Mouse (Mus musculus) heart, postnatal 36 days (tissue): ENCODE results near the gene Stac. TPM values are rescaled to one million over a fixed set of nuclear protein-coding genes. Genes with fewer than 3 reads are reported as not detected.

Source experiments
- DNase-seq, 2 experiments: peaks; one replicate each; pipeline ENCODE4 v3.0.0; 2021 to 2022
- intact Hi-C: fragments of 180-260 bp; cut with DNase I; formaldehyde crosslinking; loops from one replicate; pipeline ENCODE4 v1.15.1; 2025
- total RNA-seq, 2 experiments: library from RNA; stranded (reverse); gene quantifications; 2 replicates each; pipeline ENCODE4 v1.2.3; 2021

Stac gene
- under 1 TPM; 0.28 to 0.35 TPM for total RNA-seq

DNA sequence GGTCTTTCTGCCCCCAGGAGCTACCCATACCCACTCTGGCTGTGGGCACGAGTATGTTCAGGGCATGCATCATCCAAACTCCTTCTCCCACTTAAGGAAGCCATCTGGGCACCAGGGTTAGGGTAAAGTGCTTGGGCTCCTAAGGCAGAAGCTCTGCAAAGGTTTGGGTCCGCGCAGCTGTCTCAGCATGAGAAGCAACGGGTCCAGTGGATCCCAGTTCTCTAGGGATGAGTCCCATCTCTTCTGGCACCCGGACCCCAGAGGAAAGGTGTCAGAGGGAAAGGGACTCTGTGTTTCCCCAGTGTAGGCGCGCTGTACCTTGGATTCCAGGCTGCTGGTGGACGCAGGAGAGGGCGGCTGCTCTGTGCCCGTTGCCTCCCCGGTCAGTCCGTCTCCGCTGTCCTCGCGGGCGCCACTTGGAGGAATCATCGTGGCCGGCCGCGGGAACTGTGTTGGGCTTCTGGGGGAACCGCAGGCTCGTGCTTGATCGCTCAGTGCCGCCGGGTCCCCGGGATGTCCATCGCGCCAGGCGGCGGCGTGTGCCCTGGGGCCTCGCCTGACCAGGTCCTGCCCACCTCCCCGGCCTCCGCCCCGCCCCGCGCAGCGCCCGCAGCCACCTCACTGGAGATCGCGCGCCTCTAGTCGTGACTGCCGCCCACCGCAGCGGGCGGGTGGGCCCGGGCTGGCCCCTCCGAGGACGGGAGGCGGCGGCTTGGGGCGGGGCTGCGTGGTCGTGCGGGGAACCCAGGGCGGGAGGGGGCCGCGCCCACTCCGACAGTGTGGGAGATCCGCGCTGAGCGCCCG lies at the start of gene Stac:
TSS of gene Stac (minus strand) at position 669 of the 804 bp plus-strand sequence.
- DNase-seq, result no peak
- intact Hi-C loops, result no loop called here

DNA sequence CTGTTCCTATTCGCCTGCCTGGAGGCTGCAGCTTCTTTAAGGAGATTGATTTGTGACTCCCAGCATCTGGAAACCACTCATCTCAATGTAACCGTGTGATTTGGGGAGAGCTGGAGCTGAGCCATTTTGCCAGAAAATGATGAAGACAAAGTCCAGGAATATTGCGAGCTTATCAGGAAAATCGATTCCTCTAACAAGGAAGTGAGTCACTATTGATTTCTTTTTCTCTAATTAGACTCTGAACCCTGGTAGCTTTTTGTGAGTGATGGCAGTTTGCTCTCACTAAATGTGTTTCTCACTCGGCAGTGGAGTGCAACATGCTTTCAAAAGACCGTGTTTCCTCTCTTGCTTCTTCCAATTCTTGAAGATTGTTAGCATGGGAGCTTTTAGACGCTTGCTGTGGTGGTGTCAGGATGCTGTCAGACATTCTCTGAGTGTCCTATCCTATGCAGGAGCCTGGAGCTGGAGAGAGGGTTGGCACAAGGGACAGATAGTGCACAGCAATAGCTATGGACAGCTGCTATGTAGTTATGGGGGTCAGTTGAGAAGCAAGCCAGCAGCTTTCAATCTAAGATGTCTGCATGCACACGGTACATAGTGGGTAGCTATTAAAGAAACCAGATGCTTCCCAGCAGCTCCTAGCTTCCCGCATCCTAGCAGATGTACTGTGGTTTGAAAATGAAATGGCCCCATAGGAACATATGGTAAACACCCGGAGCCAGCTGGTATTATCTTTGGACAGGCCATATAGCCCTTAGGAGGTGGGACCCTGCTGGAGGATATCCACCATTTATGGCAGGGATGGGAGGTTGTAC lies 49.5 kb upstream of the Stac start:
- intact Hi-C loops, result no loop called here
- DNase-seq, result no peak

DNA sequence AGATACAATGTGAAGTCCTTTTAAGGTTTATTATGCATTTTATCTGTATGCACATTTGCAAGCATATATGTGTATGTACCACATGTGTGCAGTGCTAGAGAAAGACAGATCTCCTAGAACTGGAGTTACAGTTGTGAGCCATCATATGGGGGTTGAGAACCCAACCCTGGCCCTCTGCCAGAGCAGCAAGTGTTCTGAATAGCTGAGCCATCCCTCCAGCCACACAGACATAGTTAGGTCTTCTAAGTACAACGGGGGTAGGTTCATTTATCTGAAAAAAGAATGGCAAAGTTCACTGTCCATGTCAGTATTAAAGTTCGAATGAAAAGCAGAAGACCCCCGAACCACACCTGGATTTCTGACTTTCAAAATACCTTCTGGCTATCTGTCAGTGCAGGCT lies 48.9 kb upstream of the Stac start:
- no peak for DNase-seq
- intact Hi-C loops, result no loop called here

DNA sequence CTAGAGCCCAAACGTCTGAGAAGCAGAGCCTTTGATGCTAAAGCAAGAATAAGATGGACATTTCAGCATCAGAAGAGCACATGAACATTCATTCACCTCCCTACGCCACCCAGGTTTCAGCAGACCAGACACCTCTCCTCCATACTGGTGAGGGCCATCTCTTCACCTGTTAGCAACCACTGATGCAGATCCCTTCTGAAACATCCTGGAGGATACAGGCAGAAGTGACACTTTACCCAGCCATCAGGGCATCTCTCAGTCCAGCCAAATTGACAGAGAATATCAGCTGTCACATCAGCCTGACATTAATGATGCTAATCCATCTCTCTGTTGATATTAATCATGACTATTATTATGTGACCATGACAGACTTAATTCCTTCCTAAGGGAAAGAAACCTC lies 47.6 kb upstream of the Stac start:
- no peak for DNase-seq
- intact Hi-C loops, result no loop called here

DNA sequence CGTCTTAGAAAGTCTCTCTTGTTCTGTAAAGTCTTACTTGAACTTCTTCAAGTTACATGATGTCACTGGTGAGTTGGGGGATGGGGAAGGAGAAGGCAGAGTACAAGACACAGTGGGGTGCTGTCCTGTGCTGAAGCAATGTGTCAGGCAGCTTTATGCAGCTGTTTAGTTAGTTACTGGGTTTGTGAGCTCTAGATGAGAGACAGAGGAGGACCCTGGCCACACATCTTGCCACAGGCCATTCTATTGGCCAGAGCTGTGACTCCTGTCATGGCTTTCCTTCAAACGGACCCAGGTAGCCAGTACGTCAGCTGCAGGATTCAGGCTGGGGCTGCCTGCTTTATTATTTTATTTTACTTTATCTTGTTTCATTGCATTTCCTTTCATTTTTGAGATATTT lies 45.8 kb upstream of the Stac start:
- intact Hi-C loops, result no loop called here
- no peak for DNase-seq

DNA sequence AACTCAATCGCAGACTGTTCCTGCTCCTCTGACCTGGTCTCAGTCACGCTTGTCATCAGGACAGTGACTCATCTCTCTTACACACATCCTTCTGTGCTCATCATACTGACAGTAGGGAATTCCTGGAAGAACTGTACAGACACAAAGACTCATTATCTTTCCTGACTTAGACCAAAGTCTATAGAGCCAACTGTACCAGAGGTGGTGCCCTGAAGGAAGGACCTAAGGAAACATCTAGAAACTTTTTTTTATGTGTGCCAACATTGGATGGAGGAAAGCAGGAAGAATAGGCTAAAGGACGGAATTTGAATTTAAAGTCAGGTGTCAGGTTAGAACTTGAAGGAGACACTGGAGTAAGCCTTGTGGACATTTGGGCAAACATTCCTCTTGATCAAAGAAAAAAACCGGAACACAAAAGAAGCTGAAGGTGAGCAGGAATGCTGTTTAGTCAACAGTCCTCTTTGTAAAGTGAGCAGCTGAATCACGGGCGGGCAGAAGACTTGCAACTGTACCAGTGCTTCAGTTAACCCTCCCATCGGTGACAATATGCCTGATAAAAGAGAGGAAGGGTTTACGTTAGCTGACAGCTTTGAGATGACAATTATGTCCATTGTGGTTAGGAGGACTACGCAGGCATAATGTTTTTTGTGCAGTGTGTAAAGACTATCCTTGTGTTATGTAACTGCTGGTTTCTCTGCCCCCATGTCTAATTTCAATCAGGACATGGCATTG lies 42.0 kb upstream of the Stac start:
- intact Hi-C loops, result no loop called here
- no peak for DNase-seq

DNA sequence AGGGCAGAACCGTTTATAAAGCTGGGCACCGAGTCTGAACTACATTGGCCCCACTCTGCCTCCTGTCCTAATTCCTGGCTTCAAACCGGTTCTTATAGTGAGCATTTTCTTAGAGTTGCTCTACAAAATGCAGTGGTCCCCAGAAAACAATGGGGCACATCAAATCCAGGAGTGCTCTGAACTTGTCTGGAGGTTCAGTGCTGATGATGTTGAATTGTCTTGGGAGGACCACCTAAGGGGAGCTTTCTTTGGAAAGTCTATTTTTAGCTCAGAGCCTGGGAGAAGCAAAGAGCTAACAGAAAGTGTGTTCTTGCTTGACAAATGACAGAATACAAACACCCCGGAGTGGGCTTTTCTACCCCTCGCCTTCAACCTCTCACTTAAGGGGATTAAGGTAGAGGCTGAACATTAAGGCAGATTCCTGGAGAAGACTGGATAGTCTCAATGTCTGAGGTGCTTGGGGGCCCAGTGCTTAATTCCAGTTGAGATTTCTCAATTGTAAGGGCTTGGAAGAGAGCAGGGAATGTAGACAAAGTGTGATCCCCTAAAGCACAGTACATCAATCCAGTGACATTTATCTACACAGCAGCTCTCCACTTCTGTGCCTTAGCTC lies 34.9 kb upstream of the Stac start:
- DNase-seq, result no peak
- intact Hi-C loops, result no loop called here

DNA sequence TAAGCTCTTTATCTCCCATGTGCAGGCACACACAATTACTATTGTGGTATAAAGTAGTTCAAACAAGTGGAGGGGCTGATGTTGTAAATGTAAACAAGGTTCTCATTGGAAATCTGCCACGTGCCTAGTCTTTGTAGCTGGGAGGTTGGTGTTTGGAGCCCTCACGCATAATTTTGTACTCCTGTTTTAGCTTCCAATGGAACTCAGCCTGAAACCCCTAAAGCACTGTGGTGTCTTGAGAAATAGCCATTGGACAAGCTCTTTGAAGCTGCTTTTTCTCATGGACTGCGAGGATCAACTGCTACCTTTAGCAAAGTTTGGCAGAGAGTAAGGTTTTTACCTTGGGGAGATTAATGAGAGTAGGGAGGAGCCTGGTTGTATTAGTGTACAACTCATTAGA lies 24.3 kb upstream of the Stac start:
- intact Hi-C loops, result no loop called here
- DNase-seq, result no peak

DNA sequence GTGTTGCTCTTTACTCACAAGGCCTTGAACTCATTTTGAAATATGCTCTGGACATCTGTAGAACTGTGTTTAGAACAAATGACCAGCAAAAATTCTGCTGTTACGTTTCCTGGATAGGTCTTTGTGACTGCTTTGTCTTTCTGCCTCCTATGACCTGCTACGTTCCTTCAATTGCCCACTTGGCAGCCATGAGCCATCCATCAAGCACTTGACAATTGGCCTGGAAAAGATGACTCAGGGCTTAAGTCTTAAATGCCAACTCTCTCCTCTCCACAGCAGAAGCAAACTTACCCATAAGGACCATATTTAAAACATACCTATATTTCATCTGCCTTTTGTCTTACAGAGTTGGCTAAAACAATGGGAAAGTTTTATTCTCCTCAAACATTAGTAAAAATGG lies 10.0 kb upstream of the Stac start:
- intact Hi-C loops, result no loop called here
- no peak for DNase-seq

DNA sequence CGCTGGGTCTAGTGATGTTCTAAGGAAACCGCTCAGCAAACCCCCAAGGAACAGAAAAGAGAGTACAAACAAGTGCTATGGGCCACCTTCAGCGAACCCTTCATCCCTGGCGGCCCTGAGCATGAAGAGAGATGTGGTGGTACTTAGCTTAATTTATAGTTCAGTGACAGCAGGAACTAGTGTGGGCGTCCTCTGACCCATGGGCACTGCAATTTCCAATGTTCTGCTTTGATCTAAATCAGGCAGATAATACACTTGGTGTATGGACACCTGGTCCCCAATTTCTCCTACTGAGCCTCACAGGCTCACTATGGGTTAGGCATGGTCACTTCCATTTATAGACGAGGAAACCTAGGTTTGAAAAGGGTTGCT lies 322 bp upstream of the Stac start:
- DNase-seq, result no peak
- intact Hi-C loops, result no loop called here

DNA sequence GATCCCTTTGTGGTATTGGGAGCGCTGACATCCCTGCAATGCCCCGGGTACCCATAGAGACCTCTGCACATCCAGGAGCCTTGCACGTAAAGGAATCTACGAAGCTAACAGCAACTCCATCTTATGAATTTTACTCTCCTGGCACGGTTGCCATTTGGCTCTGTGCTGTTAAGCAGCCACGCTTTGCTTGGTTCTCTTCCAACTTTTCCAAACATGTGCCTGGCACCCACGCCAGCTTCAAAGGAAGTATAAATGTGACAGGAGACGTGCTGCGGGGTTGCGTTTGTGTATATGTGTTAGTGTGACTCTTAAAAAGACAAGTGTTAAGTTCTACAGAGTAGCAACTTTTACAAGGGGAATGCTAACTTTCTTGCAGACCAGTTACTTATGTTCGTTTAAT lies 1.0 kb downstream of the Stac start:
- intact Hi-C loops, result no loop called here
- no peak for DNase-seq

DNA sequence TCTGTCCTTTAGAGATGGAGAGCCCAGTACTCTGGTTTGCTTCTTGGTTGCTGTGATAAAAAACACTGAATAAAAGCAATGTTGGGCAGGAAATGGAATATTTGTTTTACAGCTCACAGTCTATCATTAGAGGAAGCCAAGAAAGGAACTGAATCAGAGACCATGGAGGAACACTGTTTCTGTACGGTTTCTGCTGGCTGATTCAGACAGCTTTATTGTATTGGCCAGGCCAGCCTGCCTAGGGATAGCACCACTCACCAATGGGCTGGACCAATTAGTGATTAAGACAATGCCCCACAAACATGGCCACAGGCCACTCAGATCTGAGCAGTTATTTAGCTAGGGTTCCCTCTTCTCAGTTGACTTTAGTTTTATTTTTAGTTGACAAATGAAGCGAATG lies 6.0 kb downstream of the Stac start:
- DNase-seq, result no peak
- intact Hi-C loops, result no loop called here

DNA sequence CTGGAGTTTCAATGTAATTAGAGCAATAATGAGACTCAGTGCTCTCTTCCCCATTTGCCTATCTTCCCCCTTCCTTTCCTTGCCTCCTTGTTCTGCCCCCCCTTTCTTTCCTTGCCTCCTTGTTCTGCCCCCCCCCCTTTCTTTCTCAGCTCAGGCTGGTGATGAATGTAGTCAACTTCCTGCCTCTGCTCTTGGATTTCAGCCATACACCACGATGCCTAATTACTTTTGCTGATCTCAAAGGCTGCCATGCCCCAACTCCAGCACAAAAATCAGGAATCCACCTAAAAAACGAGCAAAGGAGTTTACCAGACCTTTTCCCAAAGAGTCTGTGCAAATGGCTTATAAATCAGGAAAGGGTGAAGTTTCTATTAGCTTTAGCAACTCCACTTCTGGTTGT lies 10.6 kb downstream of the Stac start:
- no peak for DNase-seq
- intact Hi-C loops, result no loop called here

DNA sequence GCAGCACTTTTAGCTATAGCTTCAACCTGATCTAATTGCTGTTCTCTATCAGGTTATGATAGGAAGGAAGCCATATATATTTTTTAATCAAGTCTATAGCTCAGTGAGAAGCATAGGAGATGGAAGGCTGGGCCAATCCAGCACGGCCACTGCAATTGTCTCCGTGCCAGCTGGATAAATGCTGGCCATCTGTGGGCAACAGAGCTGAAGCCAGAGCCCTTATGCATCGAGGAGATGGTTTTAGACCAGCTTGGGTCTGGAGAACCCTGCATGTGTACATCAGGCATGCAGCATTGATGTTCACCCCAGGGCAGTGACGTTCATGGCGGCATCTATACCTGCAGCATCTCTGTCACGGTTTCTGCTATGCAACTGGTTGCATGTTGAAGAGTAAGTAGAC lies 20.3 kb downstream of the Stac start:
- no peak for DNase-seq
- intact Hi-C loops, result no loop called here

DNA sequence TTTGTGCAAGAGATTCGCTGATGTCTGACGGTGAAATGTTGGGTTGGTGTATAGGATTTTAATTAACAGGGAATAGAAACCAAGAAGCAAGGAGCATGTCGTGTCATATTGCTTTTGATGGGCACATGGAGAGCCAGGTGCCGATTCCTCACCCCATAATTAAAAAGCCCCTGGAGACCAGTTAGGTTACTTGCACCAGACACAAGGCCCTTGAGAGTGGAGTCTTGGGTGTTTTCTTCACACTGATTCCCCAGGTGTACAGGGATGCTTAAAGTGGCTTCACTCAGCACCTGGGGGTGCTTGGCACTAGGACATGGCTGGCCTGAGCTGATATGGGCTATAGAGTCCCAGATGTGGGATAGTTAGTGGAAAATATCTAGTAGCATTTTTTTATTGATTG lies 35.1 kb downstream of the Stac start:
- intact Hi-C loops, result no loop called here
- no peak for DNase-seq

DNA sequence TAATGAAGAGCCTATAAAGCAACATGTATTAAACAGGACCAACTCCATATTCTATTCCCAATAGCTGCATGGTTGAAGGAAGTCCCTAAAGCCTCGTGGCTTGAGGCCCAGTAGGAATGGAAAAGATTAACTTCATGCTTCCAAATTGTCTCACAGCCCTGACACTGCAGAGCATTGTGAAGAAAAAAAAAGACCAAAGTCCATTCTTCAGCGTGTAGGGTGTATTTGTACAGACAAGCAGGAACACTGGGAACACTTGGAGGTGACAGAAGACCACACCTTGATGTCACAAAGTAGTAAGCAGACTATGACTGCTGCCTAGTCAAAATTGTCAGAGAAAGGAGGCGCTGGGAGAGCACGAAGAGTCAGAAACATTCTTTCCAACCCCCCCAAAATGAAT lies 45.9 kb downstream of the Stac start:
- intact Hi-C loops, result no loop called here
- no peak for DNase-seq

DNA sequence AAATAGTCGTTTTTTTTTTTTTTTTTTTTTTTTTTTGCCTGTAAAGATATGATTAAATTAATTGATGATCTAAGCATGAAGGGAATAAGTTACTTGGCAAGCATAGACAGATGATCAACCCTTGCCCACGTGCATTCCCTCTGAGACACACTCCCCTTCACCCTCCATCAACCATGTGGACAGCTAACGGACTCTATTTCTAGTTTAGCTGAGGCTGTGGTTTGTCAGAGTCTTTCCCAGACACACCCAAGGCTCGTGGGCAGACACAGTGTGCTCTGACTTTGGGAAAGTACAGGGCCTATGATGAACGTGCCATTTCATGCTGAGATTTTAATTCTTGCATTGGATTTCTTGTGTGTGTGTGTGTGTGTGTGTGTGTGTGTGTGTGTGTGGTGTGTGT lies 46.8 kb downstream of the Stac start:
- intact Hi-C loops, result no loop called here
- DNase-seq, result no peak

DNA sequence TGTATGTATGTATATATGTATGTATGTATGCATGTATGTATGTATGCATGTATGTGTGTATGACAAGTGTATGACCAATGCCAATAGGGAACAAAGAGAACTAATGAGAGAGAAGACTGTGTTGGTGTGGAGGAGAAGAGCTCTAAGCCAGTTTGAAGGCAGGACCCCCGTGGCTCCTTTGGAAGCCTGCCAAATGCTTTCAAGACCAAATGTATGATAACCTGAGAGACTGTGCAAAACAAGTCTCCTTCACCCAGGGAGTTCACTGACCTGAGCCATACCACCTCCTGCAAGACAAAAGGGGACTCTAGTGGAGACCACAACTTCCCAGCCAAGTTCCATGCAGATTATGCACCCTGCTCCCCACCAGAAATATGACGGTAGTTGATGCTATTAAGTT lies 52.5 kb downstream of the Stac start:
- no peak for DNase-seq
- intact Hi-C loops, result no loop called here

DNA sequence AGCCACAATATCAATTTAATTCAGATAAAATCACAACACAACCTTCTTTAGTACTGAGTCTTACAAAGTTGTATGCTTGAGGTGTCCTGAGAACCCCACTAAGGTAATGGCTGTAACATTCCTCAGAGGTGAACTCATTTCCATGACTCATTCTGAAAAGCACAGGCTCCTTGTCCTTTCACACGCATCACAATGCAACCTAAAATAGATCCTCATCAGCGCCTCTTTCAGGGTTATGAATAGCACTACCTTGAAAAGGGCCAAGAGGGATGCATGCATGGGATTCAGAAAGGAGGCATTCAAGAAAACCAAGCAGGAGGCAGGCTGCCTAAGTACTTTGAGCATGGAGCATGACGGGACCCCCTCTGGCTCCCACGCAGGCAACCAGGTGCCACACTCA lies 57.3 kb downstream of the Stac start:
- no peak for DNase-seq
- intact Hi-C loops, result no loop called here

DNA sequence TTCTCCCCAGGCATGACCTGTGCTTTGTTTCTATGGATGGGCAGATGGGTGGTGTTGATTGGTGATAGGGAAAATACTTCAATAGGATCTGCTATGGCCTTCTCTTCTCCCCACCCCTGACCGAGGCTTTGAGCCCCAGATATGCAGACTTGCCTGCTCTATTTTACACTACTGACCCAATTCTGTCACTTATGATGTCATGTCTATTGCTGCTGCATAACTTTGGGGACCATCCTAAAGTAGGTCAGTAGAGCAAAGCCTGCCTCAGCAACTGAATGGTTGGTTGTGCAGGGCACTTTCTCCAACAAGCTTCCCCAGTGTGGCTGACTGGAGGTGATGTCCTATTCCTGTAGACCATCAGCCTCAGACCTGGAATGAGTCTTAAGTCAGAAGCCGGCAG lies 69.0 kb downstream of the Stac start:
- intact Hi-C loops, result no loop called here
- no peak for DNase-seq

DNA sequence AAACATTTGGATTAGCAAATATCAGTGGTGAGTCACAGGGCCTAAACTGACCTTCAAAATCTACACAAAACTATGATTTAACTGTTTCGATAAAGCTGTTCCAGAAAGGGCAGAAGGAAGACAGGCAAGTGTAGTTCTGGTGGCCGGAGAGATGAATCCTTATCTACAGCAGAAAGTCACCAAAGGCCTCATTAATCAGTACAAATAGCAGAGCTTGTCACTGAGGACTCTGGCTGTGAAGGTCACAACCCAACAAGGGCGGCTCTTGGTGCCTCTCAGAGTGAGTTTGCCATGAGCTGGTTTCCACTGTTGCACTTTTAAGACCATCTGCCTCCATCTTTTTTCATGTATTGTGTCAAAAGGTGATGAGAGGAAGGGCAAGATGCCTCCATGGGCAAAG lies 78.8 kb downstream of the Stac start:
- DNase-seq, result no peak

More for the DNA sequence above, 78.8 kb downstream of the Stac start:
- intact Hi-C loops, result no loop called here
